Mouse (Mus musculus): ENCODE measurements around the gene Abcc6.

GRCm38 (mm10) chr7:45973271-45973687, 56.8 kb downstream of the Abcc6 start:
- TF ChIP-seq CTCF (IDR thresholded peaks at IDR 0.05; ENCODE audit: extremely low read depth, insufficient read length, insufficient replicate concordance, low read depth, low read length) (no peak), POLR2A (IDR thresholded peaks at IDR 0.05; ENCODE audit: low read depth, low read length) (no peak)
